Mouse (Mus musculus): ENCODE measurements around the gene Rps23.

Rps23 gene

GRCm38 (mm10) chr13:90933256-90933655 lies 10.5 kb downstream of the Rps23 start:
- no peak for DNase-seq (ENCODE audit: low spot score in 2 of 2)

GRCm38 (mm10) chr13:90935852-90936251 lies 13.1 kb downstream of the Rps23 start:
- no peak for DNase-seq (ENCODE audit: low spot score in 2 of 2)

- DNase-seq (ENCODE audit: low spot score in 2 of 2) = no peak
Measured at GRCm38 (mm10) chr13:90939192-90939591, 16.4 kb downstream of the Rps23 start.

- no peak for DNase-seq (ENCODE audit: low spot score in 2 of 2)
Measured at GRCm38 (mm10) chr13:90939600-90939999, 16.8 kb downstream of the Rps23 start.

- DNase-seq (ENCODE audit: low spot score in 2 of 2) = no peak
Measured at GRCm38 (mm10) chr13:90958894-90959293, 36.1 kb downstream of the Rps23 start.

GRCm38 (mm10) chr13:90960591-90960990 lies 37.8 kb downstream of the Rps23 start:
- DNase-seq (ENCODE audit: low spot score in 2 of 2) = no peak

GRCm38 (mm10) chr13:90962836-90963760 lies 40.3 kb downstream of the Rps23 start:
- DNase-seq (ENCODE audit: low spot score in 2 of 2) = no peak

GRCm38 (mm10) chr13:90964511-90964910 lies 41.8 kb downstream of the Rps23 start:
- no peak for DNase-seq (ENCODE audit: low spot score in 2 of 2)

GRCm38 (mm10) chr13:90965996-90966395 lies 43.2 kb downstream of the Rps23 start:
- DNase-seq (ENCODE audit: low spot score in 2 of 2) = no peak

- DNase-seq (ENCODE audit: low spot score in 2 of 2) = peak; percentile 74 to 84
Measured at GRCm38 (mm10) chr13:90967422-90967821, 44.7 kb downstream of the Rps23 start.

GRCm38 (mm10) chr13:90968940-90969339 lies 46.2 kb downstream of the Rps23 start:
- no peak for DNase-seq (ENCODE audit: low spot score in 2 of 2)

GRCm38 (mm10) chr13:90970259-90971017 lies 47.7 kb downstream of the Rps23 start:
- no peak for DNase-seq (ENCODE audit: low spot score in 2 of 2)

- no peak for DNase-seq (ENCODE audit: low spot score in 2 of 2)
Measured at GRCm38 (mm10) chr13:90973409-90973808, 50.7 kb downstream of the Rps23 start.

Data from frontal cortex, postnatal 14 days (tissue).